Mouse (Mus musculus): ENCODE data around the gene C1qtnf4.

- TF ChIP-seq CTCF (IDR thresholded peaks at IDR 0.05; ENCODE audit: control insufficient read depth, insufficient read depth, insufficient read length) (no peak), USF1 (IDR thresholded peaks at IDR 0.05; ENCODE audit: low read depth) (no peak), MYOD1 (IDR thresholded peaks at IDR 0.05; ENCODE audit: control insufficient read depth, insufficient read length, low read depth) (no peak)
Observed at GRCm38 (mm10) chr2:90874025-90874424, 11.6 kb upstream of the C1qtnf4 start.

Data from C2C12 (cell line).